Mouse (Mus musculus): ENCODE measurements around the gene 4931406P16Rik. TPM values are rescaled to one million over a fixed set of nuclear protein-coding genes. Genes with fewer than 3 reads are reported as not detected.
A peak's percentile ranks its signal among the peaks of the same experiment; 100 is the strongest.

Gene 4931406P16Rik
- total RNA-seq, 4 experiments from 2014 or later = 48.5 to 74.7 (median 62.8) TPM

DNA sequence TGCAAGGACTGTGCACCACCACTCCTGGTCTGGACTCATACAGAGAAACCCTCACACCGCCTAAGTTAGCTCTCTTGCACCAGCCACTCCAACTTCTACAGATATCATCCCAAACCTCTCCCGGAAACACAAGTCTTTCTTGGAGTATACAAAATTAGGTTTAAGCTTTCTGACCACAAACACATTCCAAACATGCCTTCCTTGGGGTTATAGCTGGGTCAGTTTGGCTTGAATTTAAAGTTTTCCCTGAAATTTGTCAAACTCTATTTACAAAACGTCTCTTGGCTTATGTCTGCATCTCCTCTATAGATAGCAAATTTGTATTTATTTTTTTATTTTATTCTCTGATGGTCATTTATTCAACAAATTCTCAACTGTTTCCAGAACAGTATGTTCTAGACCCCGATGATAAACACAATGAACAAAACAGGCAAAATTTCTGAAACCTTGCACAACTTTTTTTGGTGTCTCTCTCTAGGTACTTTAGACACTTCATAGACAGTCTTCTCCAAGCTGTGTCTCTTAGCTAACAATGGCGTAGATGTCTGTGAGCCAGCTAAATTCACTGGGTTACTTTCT is 4.1 kb downstream of the 4931406P16Rik start:
- DNase-seq = no peak

DNA sequence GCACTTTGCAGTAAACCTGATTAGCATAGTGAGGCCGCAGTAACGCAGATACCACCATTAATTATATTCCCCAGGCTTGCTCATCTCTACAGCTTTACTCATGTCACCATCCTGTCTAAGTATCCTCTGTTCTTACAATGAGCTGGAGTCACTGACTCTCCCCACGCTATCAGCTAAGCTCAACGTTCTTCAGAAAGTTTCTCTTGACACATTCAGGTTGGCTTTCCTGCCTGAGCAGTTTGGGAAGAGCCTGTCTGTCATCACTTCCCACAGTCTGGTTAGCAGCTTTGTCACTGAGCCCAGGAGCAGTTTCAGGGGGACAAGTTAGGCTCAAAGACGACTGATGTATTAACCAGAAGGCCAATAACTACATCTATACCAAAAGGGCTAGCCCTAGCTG is 4.8 kb downstream of the 4931406P16Rik start:
- DNase-seq = no peak

DNA sequence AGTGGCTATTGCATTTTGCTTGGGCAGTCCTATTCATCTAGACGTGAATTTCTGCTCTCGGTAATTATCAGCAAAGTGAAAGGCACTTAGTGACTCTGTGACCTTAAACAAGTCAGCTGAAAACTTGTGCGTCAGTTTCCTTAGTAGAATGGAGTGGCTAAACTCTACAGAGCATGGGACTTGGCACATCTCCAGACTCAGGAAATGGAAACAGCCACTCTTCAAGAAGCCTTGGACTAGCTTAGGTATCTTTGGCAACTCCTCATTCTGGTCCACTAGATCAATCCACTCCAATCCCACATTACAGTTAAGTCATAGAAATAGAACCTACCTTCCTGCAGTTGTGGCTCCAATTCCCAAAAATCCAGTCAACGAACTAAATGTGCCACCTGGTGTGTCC is 7.9 kb downstream of the 4931406P16Rik start:
- peak; percentile 39 for DNase-seq

DNA sequence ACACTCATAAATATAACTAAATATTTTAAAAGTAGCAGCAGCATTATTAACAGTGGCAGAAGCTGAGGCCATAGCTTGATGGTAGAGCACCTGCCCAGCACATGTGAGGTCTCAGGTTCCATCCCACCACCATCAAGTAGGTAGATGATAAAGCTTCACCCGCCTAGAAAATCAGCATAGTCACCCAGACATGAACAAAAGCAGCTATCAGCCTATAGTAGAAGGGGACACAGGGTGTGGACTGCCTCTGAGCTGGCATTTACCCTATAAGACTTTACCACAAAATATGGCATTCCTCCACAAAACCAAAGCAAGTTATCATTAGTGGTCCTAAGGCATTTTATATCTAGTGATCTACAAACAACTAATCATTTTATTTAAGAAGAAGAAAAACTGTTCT is 10.7 kb downstream of the 4931406P16Rik start:
- no peak for DNase-seq

DNA sequence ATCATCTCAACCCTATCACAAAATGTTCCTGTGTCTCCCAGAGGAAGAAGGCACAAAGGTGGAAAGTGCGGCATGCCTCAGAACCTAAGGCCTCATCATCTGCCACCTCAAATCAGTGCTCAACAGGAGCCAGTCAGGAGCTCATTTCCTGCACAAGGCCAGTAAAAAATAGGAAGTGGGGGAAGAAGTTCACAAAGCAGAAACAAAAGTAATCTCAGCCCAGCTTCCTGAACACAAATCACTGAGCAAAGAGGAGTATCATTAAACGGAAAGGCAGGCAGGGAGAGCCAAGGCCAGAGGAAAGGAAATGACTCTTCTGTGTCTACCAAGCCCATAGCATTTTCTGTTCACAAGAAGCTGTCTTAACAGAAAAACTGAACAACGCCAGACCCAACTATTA is 11.4 kb downstream of the 4931406P16Rik start:
- peak; percentile 38 for DNase-seq

DNA sequence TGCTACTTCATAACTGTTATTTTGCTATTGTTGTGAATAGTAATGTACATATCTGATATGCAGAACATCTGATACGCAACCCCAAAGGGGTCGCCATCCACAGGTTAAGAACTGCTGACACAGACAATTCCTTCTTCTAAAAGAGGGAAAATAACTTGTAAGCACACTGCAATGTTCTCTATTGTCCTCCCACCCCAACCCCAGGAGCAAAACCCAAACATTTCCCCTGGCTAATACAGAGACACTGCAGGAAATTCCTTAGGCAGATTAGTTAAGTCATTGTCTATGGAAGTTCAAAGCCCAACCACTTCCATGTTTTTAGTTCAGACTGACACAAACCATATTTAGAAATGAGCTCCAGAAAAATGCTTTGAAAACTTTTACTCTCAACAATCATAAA is 14.5 kb downstream of the 4931406P16Rik start:
- no peak for DNase-seq

DNA sequence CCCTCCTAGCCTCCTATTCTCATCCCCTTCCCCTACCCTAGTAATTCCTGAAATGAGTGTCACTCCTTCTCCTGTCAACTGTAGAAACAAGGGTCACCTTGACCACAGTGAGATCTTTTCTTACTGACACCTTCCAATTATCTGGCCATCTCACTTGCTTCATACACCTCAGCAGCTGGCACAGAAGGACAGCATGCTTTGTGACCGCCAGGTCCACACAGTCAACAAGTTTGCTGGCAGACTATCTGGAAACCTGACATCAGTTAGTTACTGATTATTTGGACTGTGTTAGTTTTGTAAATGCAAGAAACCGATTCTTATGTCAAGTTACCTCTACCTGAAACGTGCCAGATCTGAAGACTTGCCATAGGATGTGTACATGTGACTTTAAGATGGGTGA is 17.2 kb downstream of the 4931406P16Rik start:
- DNase-seq = no peak

DNA sequence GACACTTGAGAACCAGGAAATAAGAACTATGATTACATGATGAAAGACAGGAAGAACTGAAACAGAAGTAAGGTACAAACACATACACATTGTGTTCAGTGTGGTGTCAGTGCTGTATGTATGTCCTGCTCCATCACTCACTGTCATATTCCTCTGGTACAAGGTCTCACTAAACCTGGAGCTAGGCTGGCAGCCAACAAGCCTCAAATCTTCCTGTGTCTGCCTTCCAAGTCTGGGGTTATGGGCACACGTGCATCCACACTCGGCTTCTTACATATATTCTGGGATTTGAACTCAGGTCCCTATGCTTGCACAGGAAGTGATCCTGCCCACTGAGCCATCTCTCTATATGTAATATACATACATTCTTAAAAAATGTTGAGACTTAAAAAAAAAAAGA is 20.7 kb downstream of the 4931406P16Rik start:
- DNase-seq = no peak

DNA sequence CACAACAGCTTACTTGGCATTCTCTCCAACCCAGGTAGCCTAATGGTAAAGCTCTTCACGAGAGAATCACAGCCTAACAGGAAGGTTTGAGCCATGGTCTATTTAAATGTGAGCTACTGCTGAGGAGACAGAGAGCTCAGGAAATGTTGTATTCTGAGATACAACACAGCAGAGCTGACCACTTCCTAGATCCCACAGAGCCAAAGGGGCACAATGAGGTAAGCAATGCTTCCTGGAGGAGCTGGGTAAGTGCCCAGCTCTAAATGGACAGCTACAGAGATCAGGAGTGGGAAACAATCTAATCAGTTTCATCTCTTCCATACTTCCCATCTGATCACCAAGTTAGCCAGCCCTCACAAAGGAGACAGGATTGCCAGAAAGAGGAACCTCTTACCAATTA is 22.1 kb downstream of the 4931406P16Rik start:
- no peak for DNase-seq

DNA sequence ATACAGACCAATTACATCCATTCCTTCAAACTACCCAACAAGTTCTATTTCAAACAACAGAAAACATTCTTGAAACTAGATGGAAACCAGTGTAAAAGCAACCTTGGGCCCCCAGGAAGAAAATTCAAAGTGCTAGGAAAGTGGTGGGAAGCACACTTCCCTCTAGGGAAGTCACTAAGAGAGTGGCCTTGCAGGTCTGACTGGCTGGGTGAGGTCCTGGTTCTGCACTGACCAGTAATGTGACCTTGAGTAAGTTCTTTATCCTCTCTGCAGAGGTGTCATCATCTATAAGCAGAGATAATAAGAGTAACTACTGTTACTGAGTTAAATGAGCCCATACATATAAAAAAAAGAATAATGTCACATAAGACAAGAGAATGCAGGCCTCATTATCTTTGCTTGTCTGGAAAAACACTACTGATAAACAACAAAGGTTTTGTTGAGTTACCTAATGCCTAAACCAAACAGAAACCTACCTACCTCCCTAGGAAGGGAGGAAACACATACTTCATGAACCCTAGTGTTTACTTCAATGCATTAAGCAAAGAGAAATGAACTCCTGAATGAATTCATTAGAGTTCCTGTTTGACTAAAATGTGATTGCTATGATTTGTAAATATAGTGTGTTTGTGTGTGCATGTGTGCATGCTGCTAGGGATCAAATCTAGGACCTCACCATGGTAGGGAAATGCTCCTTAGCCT is 22.8 kb downstream of the 4931406P16Rik start:
- no peak for DNase-seq

DNA sequence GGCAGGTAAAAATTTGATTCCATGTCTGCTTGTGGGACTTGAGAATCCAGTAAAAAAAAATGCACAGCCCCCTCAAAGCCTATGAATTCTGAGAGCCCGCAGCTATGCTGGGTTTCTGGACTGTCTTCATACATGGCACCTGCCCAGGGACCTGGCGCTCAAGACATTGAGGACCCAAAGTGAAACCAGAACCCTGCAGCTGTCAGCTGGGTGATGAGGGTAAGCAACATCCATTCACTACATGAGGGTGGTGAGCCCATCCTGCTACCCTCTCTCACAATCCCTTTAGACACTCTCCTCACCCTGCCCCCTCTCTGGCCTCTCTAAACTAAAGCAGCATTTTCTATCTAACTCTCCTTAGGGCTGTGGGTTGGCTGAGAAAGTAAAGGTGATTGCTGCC is 35.7 kb downstream of the 4931406P16Rik start:
- no peak for DNase-seq

DNA sequence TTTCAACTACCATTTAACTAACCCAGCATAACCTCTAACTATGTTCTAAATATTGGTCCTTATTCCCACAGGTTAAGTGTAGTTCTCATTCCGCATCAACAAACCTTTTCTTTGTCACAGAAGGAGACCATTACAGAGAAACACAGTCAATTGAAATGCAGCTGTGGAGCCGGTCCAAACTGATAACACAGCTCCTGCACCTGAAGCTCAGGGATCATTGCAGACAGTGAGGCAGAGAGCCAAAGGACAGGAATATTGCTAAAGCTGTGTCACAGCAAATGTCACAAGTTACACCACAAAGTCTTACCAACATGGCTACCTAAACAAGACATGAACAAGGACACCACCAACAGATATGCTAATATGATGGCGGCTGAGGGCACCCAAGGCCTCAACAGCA is 37.3 kb downstream of the 4931406P16Rik start:
- DNase-seq = no peak

DNA sequence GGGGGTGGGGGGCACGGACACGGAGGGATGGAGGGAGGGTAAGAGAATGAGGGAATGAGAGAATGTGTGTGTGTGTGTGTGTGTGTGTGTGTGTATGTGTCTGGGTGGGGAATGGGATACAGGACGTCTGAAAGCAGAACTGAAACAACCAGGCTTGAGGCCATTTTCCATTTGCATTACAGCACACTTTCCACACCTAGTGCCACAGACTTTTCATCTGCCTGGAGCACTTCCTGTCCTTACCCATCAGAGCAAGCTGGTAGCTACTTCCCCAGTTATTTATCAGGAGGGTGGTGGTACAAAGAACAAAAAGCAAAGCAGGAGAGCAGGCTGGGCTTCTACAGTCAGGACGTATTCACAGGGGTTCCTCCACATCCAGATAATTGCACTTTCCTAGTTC is 40.9 kb downstream of the 4931406P16Rik start:
- DNase-seq = no peak

DNA sequence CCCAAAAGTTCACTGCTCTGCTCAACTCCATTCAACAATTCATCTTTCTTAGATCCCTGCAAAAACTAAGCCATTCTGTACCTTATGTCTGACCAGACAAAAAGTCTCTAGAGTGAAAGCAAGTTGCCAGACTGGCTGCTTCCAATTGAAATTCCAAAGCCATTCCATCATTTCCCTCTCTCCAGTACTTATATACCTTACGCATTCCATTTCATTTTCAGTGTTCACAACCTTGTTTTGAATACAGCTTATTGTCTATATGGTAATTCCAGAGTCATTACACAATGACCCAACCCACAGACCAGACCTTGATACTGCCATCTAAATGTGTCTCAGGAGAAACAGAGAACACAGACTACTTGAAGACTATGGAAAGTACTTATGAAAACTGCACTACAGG is 44.9 kb downstream of the 4931406P16Rik start:
- no peak for DNase-seq

DNA sequence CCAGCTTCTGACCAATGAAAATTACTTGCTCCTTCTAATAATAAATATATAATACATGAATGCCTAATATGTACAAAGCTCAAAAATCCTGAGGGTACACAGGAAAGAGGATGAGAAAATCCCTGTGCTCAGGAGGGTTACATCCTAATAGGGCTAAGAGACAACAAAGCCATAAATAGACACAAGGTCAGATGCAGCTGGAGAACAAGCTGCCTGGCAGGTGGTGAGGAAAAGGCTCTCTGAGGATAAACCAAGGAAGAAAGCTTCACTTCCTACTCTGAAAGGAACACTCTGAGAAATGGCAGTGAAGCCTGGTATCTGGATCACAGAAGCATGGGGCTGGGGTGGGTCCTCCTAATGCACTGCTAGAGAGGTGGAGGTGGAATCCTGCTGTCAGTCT is 46.9 kb downstream of the 4931406P16Rik start:
- DNase-seq = no peak

DNA sequence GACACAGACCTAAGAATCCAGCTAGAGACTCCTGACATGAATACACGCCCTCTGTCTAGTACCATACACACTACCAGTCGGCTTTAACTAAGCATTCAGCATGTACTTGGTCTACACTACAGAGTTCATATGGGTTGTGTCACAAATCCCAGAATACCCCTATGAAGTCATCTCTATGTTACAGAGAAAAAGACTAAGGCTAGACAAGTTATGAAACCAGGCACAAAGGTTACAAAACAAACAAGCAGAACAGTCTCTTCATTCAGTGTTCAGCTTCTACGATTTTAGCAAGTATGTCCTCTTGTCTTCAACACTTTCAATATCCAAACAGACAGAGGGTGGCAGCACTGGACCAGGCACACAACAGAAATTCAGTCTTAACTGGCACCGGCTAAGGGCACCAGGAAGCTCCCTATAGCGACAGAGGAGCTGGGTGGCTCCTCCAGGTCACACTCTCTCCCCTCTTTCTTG is 47.4 kb downstream of the 4931406P16Rik start:
- peak; percentile 68 for DNase-seq

DNA sequence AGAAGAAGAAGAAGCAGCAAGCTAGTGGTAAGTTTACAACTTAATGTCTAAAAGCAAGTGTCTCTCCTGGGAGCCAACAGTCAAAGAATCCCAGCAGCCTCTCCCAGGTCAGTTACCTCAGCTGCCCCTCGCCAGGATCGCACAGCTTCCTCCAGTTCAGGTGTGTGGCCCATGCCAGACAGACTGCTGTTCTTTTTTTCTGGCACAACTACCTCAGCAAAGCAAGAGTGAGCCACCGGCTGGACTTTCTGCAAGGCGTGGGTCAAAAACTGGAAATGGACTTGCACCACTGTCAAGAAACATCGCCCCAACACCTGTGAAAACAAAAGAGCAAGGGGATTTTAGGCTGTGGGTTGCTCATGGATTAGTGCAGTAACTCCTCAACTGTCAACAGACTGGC is 49.9 kb downstream of the 4931406P16Rik start:
- DNase-seq = no peak

DNA sequence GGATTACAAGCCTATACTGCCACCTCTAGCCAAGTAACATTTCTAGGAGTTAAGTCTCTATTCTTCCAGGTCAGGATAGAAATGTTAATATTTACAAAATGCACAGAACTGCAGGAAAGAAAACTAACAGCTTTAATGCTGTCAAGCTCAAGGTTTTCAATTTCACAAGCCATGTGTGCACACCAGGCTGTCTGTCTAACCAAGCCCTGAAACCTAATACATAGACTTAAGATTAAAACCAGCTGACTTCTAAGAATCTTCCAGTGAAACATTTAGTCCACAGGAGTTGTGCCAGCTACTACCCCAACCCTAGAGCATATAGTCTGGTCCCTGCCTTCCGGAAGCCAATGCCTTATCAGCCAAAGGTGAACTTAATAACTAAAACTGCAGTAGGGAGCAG is 54.9 kb downstream of the 4931406P16Rik start:
- DNase-seq = no peak

DNA sequence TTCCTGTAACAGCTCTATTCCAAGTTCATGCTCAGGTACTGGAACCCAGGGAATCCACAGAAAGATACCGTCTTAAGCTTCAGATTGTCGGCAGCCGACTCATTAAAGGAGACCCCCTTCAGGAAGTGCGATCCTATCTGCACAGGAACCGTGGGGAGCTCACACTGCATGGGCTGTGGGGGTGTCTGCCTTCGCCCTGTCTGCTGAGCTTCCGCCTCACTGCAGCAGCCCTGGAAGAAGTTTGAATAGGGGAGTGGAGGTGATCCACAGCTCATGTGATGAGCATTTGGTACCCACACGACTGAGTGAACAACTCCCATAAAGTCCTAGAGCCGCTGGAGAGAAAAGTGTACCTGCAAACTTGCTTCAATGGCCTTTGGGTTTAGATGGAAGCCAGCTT is 56.1 kb downstream of the 4931406P16Rik start:
- no peak for DNase-seq

DNA sequence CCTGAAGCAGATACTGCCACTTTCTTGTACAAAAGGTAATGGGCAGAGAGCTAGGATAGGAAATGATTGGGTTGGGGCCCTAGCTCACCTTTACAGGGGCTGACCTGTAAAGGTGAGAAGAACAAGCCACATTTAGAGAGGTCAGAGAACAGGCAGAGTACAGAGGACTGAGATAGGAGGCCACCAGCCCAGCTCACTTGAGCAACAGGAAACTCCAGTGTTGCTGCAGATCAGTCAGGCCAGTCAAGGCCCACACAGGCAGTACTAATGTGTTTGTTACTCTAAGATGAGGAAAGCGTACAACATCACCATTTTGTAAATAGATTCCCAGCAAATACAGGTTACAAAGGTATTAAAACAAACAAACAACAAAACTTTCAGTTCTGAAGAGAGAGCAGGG is 57.4 kb downstream of the 4931406P16Rik start:
- DNase-seq = no peak

DNA sequence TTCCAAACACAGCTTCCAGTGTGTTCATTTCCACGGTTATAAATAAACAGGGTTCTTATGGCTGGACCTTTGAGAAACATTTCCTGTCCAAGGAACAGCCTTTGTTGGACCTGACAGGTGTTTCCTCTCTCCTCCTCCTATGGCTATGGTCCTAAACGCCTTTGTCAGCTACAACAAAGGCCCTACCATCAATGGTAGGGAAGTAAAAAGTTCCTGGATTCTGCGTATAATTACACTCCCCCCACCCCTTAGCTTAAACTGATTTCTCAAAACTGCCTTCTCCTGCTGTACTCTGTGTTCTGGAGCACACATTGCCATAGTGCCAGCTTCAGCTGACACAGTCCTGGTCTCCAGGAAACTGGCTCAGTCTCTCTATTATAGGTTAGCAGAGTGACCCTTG is 58.2 kb downstream of the 4931406P16Rik start:
- DNase-seq = no peak

DNA sequence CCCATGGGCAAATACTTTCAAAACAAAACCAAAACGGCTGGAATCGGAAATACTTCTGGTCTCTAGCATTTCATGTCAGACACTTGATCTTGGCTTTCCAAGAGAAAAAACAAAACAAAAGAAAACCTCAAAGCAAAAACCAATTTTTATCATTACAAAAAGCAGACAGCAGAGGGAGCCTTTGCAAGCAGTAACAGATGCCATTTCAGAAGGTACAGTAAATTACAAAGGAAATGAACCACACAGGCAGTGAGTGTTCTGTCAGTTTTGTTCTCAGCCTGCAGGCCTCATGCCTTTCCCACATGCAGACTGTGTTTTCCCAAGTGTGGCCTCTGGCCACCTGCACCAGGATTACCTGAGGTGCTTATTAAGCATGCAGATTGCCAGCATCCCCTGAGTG is 61.3 kb downstream of the 4931406P16Rik start:
- DNase-seq = no peak

DNA sequence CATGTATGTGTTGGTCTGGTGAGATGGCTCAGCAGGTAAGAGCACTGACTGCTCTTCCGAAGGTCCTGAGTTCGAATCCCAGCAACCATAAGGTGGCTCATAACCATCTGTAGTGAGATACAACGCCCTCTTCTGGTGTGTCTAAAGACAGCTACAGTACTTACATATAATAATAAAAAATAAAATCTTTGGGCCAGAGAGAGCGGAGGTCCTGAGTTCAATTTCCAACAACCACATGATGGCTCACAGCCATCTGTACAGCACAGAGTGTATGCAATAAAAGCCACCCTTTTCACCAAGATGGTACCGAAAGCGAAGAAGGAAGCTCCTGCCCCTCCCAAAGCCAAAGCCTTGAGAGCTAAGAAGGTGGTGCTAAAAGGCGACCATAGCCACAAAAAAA is 62.6 kb downstream of the 4931406P16Rik start, which contains the start of gene Gm6096:
TSS of gene Gm6096 (plus strand) at position 301 of the 400 bp plus-strand sequence.
- no peak for DNase-seq

DNA sequence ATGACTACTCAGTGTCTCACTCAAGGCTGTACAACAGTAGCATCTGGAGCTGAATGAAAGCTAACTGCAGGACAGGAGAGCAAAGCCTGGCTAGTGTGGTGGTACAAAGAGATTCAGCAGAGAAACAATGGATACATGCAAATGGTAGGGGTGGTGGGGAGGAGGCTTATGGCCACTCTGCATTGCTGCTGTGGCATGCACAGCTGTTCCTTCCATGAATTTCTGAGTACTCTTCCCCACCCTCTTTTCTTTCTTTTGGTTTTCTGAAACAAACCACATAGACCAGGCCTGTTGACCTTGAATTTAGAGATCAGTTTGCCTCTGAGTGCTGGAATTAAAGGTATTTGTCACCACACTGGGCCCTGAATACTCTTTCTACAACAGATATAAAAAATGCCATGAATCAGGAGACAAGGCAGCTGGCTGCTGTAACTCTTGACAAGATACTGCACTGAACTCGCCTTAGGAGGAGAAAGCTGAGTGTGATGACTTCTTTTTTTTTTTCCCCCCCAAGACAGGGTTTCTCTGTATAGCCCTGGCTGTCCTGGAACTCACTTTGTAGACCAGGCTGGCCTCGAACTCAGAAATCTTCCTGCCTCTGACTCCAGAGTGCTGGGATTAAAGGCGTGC is 66.4 kb downstream of the 4931406P16Rik start:
- no peak for DNase-seq

All from adrenal gland, adult 8-10 months (tissue).